In genomic region chr19:47180011-47180410, GRCm38 (mm10) we compare ENCODE assay signal across 11 mouse cellular contexts. TPM values are rescaled to one million over a fixed set of nuclear protein-coding genes. Genes with fewer than 3 reads are reported as not detected.
DNase-seq lines count a peak whose midpoint lies in the region; ATAC-seq and TF ChIP-seq lines count a peak whose summit lies in the region.
"Had no signal": no experiment of that assay in that cellular context is flagged by ENCODE, and none has a peak within 500 bp of the region (broad histone marks: within the 10 kb centered on the region; RNA-seq: fewer than 3 reads in every experiment).

No protein-coding gene starts in this region.

- H3K9ac ChIP-seq in kidney, postnatal 0 days (ENCODE audit: low read depth, low read length), result no peak overlapping the region
- H3K9ac ChIP-seq in embryonic facial prominence, embryonic 13.5 days, result no peak overlapping the region
- H3K9ac ChIP-seq in intestine, embryonic 14.5 days (ENCODE audit: low read length), result no peak overlapping the region
- peak overlapping the region; percentile 79 for H3K9ac ChIP-seq in neural tube, embryonic 13.5 days

- no peak for TF ChIP-seq CTCF in kidney, postnatal 0 days (IDR thresholded peaks at IDR 0.05; ENCODE audit: low read depth)

- no peaks in the 10 kb centered on the region for H3K36me3 ChIP-seq in kidney, postnatal 0 days (ENCODE audit: insufficient read depth, low read length)
- no peaks in the 10 kb centered on the region for H3K36me3 ChIP-seq in embryonic facial prominence, embryonic 13.5 days
- no peaks in the 10 kb centered on the region for H3K36me3 ChIP-seq in intestine, embryonic 14.5 days (ENCODE audit: control insufficient read depth, insufficient read depth, low read length)
- no peaks in the 10 kb centered on the region for H3K36me3 ChIP-seq in neural tube, embryonic 13.5 days

- H3K4me1 ChIP-seq in kidney, postnatal 0 days (replicated peaks; ENCODE audit: insufficient read depth, low read length), result peaks cover 5% of the 10 kb centered on the region; the same call in 1 of the 2 replicates
- H3K4me1 ChIP-seq in embryonic facial prominence, embryonic 13.5 days, result peaks cover 16% of the 10 kb centered on the region
- peaks cover 5% of the 10 kb centered on the region; the same call in 1 of the 2 replicates for H3K4me1 ChIP-seq in intestine, embryonic 14.5 days (replicated peaks; ENCODE audit: control insufficient read depth, insufficient read depth, low read length)
- peaks cover 26% of the 10 kb centered on the region for H3K4me1 ChIP-seq in neural tube, embryonic 13.5 days (replicated peaks)

- ATAC-seq in kidney, postnatal 0 days (replicated peaks; ENCODE audit: low FRiP score, low read depth), result no peak
- ATAC-seq in embryonic facial prominence, embryonic 13.5 days (ENCODE audit: insufficient number of reproducible peaks, insufficient read depth, low FRiP score, low TSS enrichment, low read depth), result no peak
- ATAC-seq in intestine, embryonic 14.5 days (replicated peaks; ENCODE audit: low FRiP score, low TSS enrichment, low read depth), result no peak
- no peak for ATAC-seq in neural tube, embryonic 13.5 days (ENCODE audit: low read depth)

- H3K4me2 ChIP-seq in kidney, postnatal 0 days (ENCODE audit: low read length), result no peak overlapping the region
- peak overlapping the region; percentile 99 for H3K4me2 ChIP-seq in embryonic facial prominence, embryonic 13.5 days
- H3K4me2 ChIP-seq in intestine, embryonic 14.5 days (ENCODE audit: low read length), result peak overlapping the region; percentile 99
- peak overlapping the region; percentile 97 for H3K4me2 ChIP-seq in neural tube, embryonic 13.5 days

- peak overlapping the region; percentile 70; the same call in 1 of the 2 replicates for H3K4me3 ChIP-seq in kidney, postnatal 0 days (replicated peaks; ENCODE audit: low read depth, low read length)
- peak overlapping the region; percentile 70 for H3K4me3 ChIP-seq in embryonic facial prominence, embryonic 13.5 days
- H3K4me3 ChIP-seq in intestine, embryonic 14.5 days (ENCODE audit: low read depth, low read length), result peak overlapping the region; percentile 61
- H3K4me3 ChIP-seq in neural tube, embryonic 13.5 days, result peak overlapping the region; percentile 73

- 14% methylated on average over 8 of the region's 8 CpGs for WGBS in kidney, postnatal 0 days
- WGBS in embryonic facial prominence, embryonic 13.5 days, result 15% methylated on average over 8 of the region's 8 CpGs
- 23% methylated on average over 8 of the region's 8 CpGs for WGBS in intestine, embryonic 14.5 days
- WGBS in neural tube, embryonic 13.5 days, result 16% methylated on average over 8 of the region's 8 CpGs

- no peak for DNase-seq in kidney, postnatal 0 days (ENCODE audit: low spot score)
- no peak for DNase-seq in kidney, postnatal 36 days
- DNase-seq in intestine, embryonic 14.5 days (ENCODE audit: low spot score), result no peak
- DNase-seq in layer of hippocampus, postnatal 14 days (ENCODE audit: low spot score in 2 of 2), result no peak
- DNase-seq in embryo, embryonic 11 days, result no peak
- no peak for DNase-seq in spleen, postnatal 10 days (ENCODE audit: low spot score in 2 of 2)
- DNase-seq: gastrocnemius, postnatal 14 days had no signal

- no peak overlapping the region for H3K27ac ChIP-seq in kidney, postnatal 0 days
- H3K27ac ChIP-seq in embryonic facial prominence, embryonic 13.5 days, result no peak overlapping the region
- no peak overlapping the region for H3K27ac ChIP-seq in intestine, embryonic 14.5 days (ENCODE audit: low read depth)
- H3K27ac ChIP-seq in neural tube, embryonic 13.5 days (replicated peaks), result no peak overlapping the region

- H3K27me3 ChIP-seq in kidney, postnatal 0 days (ENCODE audit: insufficient read depth, low read length), result peaks cover 9% of the 10 kb centered on the region
- peaks cover 33% of the 10 kb centered on the region for H3K27me3 ChIP-seq in embryonic facial prominence, embryonic 13.5 days
- H3K27me3 ChIP-seq in intestine, embryonic 14.5 days (replicated peaks; ENCODE audit: control insufficient read depth, insufficient read depth, low read length), result peaks cover 12% of the 10 kb centered on the region
- H3K27me3 ChIP-seq in neural tube, embryonic 13.5 days, result peaks cover 43% of the 10 kb centered on the region

- H3K9me3 ChIP-seq in kidney, postnatal 0 days (replicated peaks; ENCODE audit: low read length), result no peaks in the 10 kb centered on the region
- H3K9me3 ChIP-seq in embryonic facial prominence, embryonic 13.5 days, result peaks cover 6% of the 10 kb centered on the region; the same call in 1 of the 2 replicates
- no peaks in the 10 kb centered on the region for H3K9me3 ChIP-seq in intestine, embryonic 14.5 days (ENCODE audit: control insufficient read depth, low read length)
- peaks cover 6% of the 10 kb centered on the region for H3K9me3 ChIP-seq in neural tube, embryonic 13.5 days

RNA-seq across cellular contexts. Expression of gene Neurl1a, which starts 1.4 kb away (rescaled TPM):
- 2.2 and 2.7 TPM in 2 replicates for polyA plus RNA-seq in kidney, postnatal 0 days (2015; fragmentation: Nextera tagmentation; extraction: Ambion mirVana)
- polyA plus RNA-seq in embryonic facial prominence, embryonic 13.5 days (2015; fragmentation: Nextera tagmentation; extraction: Ambion mirVana), result 6.2 and 7.3 TPM in 2 replicates
- polyA plus RNA-seq in intestine, embryonic 14.5 days (2014; fragmentation: Nextera tagmentation; extraction: Ambion mirVana), result 8.6 and 9.1 TPM in 2 replicates
- 6.1 and 7.6 TPM in 2 replicates for polyA plus RNA-seq in neural tube, embryonic 13.5 days (2015; fragmentation: Nextera tagmentation; extraction: Ambion mirVana)
- total RNA-seq in layer of hippocampus, postnatal 14 days (2021), result 100 to 1,000 TPM; 161 to 164 TPM
- total RNA-seq: MEL had no signal

RNA-seq across cellular contexts. Expression of gene Calhm3, which starts 22.4 kb away (rescaled TPM):
- not detected in 2 replicates for polyA plus RNA-seq in kidney, postnatal 0 days (2015; fragmentation: Nextera tagmentation; extraction: Ambion mirVana)
- not detected in 2 replicates for polyA plus RNA-seq in embryonic facial prominence, embryonic 13.5 days (2015; fragmentation: Nextera tagmentation; extraction: Ambion mirVana)
- polyA plus RNA-seq in intestine, embryonic 14.5 days (2014; fragmentation: Nextera tagmentation; extraction: Ambion mirVana), result not detected in 2 replicates
- not detected in 2 replicates for polyA plus RNA-seq in neural tube, embryonic 13.5 days (2015; fragmentation: Nextera tagmentation; extraction: Ambion mirVana)
- not detected for total RNA-seq in layer of hippocampus, postnatal 14 days (2021)
- total RNA-seq: gastrocnemius, postnatal 14 days; left cerebral cortex, adult 18-20 months; MEL had no signal

RNA-seq across cellular contexts. Expression of gene Calhm1, which starts 36.0 kb away (rescaled TPM):
- not detected in 2 replicates for polyA plus RNA-seq in kidney, postnatal 0 days (2015; fragmentation: Nextera tagmentation; extraction: Ambion mirVana)
- polyA plus RNA-seq in embryonic facial prominence, embryonic 13.5 days (2015; fragmentation: Nextera tagmentation; extraction: Ambion mirVana), result not detected in 2 replicates
- not detected in 2 replicates for polyA plus RNA-seq in intestine, embryonic 14.5 days (2014; fragmentation: Nextera tagmentation; extraction: Ambion mirVana)
- polyA plus RNA-seq in neural tube, embryonic 13.5 days (2015; fragmentation: Nextera tagmentation; extraction: Ambion mirVana), result not detected in 2 replicates
- not detected for total RNA-seq in layer of hippocampus, postnatal 14 days (2021)
- total RNA-seq: gastrocnemius, postnatal 14 days; left cerebral cortex, adult 18-20 months; MEL had no signal

RNA-seq across cellular contexts. Expression of gene Calhm2, which starts 41.9 kb away (rescaled TPM):
- polyA plus RNA-seq in kidney, postnatal 0 days (2015; fragmentation: Nextera tagmentation; extraction: Ambion mirVana), result 5.4 and 5.9 TPM in 2 replicates
- polyA plus RNA-seq in embryonic facial prominence, embryonic 13.5 days (2015; fragmentation: Nextera tagmentation; extraction: Ambion mirVana), result 11.1 and 11.8 TPM in 2 replicates
- polyA plus RNA-seq in intestine, embryonic 14.5 days (2014; fragmentation: Nextera tagmentation; extraction: Ambion mirVana), result 2.5 and 3.1 TPM in 2 replicates
- polyA plus RNA-seq in neural tube, embryonic 13.5 days (2015; fragmentation: Nextera tagmentation; extraction: Ambion mirVana), result 1.6 and 1.9 TPM in 2 replicates
- 1 to 10 TPM; 3.6 to 3.9 TPM for total RNA-seq in layer of hippocampus, postnatal 14 days (2021)
